Mouse (Mus musculus) monocyte, adult 2 months (primary cell): ENCODE data around the gene Fam149b.
A peak's percentile ranks its signal among the peaks of the same experiment; 100 is the strongest.

Experiments used
- DNase-seq, 2 experiments: peaks; one replicate each; pipeline ENCODE4 v3.0.0; 2022; ENCODE audit warnings: low spot score in 2 of 2, low read depth in 1 of 2

The Fam149b gene

DNA sequence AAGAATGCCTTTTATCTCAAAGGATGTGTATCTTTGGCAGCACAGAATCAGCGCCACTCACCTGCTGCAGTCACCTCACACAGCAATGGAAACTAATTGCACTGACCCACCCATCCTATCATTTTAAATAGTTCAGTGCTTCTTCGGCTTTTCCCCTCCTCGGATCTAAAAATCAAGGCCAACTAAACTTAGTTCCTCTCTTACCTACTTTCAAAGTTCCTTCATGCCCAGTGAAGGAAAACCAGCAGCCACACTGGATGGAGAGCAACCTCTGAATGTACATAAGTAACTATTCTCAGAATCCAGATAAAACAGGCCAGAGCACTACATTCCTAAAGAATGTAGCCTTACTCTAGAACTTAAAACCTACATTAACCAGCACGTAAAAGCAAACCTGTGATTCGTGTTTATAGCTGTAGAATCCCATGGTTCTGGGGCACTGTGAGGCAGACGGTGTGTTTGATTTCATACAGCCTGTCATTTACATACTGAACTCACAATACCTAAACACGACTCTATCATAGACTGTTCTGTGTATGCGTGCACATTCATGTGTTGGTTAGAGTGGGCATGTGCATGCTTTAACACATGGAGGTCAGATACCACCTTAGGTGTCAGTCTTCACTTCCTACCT lies 41.6 kb downstream of the Fam149b start:
- DNase-seq: no peak

DNA sequence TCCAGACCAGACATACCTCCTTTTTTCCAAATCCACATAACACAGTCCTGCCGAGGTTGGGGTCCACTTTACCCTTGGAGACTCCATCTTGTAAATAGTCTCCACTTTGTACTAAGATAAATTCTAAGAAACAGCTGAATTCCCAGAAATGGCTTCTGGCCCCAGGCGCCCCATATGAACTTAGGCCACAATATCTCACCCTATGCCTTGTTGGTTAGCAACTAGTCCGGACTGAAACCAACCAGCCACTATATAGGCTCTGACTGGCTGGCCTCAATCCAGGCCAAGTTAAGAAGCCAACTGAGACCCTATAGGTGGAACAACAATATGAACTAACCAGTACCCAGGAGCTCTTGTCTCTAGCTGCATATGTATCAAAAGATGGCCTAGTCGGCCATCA lies 44.4 kb downstream of the Fam149b start:
- no peak for DNase-seq

DNA sequence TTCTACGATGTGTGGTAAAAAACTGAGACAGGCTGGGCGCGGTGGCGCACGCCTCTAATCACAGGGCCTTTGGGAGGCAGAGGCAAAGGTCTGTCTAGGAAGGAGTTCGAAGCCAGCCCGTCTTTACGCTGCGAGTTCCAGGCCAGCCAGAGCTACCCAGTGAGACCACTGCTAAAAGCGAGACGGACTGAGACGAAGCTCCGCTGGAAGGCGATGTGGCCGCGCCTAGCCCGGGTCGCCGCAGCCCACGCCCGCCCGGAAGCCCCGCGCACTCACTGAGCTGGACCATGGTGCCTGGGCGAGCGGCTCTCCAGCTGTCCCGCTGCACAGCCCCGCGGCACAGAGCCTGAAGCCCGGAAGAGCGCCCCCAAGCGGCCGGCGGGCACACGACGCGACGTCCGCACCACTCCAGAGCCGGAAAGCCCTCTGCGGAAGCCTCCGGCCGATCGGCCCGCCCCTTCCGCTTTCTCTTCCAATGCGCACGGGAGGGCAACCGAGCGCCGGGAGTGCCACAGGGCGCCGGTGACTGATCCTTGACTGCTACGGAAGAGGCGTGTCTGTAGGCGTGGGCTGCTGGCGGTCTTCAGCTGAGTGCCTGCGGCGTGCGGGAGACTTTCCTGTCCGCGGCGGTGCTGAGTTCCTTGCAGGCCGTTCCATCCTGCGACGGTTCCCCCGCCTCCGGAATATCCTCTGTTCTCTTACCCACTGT lies 45.4 kb downstream of the Fam149b start, which contains the start of gene Mrps16:
TSS of gene Mrps16 (minus strand) at position 430 of the 709 bp plus-strand sequence.
- DNase-seq: peak; percentile 86 to 87

DNA sequence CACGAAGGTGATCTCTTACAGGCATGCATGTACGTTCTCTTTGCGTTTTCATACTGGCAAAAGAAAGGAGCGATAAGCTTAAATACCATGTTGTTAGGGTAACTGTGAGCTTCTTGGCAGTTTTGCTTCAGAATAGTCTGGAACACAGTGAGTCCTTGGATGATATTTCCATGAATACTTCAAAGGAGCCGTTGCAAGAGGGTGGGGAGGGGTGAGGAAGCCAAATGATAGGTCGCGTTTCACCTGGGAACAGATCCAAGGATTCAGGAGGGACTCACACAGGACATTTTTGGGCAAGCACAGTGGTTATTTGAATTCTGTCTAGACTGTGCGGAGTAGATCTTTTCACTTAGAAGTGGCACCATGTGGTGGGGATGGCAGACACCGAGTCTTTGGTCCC lies 49.3 kb downstream of the Fam149b start:
- no peak for DNase-seq

DNA sequence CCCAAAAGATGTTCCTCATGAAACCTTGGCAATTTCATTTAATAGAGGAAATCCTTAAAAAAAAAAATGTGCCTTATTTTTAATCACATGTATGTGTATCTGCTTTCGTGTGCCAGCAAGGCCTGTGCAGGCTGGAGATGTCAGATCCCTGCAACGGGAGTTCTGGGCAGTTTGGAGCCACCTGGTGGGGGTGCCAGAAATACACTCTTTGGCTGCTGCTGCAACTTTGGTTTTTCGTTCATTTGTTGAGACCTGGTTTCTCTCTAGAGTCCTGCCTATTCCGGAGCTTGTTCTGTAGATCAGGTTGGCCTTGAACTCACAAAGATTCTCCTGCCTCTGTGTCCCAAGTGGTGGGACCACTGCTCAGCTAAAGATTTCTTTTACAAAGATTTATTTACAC lies 50.9 kb downstream of the Fam149b start:
- DNase-seq: no peak

DNA sequence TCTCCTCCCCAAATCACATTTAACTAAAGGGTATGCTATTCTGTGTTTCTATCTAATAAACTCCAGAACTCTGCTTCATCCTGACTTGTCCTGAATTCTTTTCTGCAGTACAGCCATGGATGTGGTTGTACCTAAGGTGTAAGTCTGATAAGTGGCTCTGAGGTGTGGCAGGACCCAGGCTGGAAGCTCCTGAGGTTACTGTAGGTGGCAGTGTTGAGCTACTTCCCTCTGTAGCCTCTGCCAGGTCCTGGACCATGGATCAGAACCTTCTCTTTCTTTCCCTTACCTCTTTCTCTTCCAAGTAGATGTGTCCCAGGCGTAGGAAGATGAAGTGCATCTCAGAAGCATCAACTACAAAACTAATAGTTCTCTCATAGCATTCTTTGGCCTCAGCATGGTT lies 52.1 kb downstream of the Fam149b start:
- no peak for DNase-seq

DNA sequence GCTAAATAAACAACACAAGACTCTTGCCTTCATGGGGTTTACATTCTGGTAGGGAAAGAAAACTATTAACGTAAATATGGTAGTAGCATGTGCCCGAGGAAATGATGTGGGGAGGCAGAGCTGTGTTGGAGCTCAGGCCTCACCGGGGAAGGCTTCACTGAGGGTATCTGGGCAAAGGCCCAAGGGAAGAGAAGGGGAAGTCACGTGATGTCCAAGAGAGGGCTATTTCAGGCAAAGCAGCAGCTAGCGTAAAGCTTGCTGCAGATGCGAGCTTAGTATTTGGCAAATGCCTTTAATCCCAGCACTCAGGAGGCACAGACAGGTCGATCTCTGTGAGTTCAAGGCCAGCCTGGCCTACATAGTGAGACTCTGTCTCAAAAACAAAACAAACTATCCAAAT lies 74.3 kb downstream of the Fam149b start:
- DNase-seq: no peak

DNA sequence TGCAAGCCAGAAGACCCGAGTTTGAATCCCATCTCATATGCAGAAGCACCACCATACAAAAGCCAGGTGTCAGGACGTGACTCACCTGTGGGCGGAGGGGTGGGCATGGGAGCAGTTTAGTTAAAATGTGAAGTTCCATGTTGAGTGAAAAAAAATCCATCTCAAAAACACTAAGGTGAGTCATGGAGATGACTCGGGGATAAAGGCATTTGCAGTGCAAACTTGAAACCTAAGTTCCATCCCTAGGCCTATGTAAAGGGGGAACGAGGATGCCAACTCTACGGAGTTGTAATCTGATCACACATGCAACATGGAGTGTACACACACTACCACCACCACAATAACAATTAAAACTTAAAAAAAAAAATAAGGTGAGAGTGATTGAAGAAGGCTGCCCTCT lies 75.1 kb downstream of the Fam149b start:
- no peak for DNase-seq

DNA sequence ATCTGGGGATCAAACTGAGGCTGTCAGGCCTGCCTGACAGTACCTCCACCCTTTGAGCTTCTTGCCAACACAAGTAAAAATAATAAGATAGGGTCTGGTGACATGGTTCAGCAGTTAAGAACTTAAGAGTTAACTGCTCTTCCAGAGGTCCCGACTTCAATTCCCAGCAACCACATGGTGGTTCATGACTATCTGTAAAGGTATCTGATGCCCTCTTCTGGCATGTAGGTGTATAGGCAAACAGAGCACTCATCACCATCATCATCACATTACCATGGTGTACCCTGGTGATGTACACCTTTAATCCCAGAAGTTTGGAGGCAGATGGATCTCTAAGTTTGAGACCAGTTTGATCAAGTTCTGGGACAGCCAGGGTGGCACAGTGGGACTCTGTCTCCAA lies 80.6 kb downstream of the Fam149b start:
- no peak for DNase-seq

DNA sequence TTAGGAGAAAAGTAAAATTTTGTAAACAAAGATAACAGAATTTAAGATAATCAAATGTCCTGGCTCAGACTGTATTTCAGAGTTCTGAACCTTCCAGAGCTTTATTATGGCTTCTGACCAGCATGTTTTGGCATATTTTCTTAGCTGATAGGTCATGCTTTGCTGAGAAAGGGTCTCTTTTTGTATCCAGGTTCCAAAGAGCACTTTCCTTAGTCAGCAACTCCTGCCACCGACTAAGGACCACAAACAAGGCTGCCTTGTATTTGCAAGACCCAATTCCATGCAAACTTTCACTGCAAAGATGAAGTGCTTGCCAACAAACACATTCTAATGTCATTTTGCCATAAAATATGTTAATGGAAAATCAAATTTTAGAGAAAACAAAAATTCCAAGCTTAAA lies 81.9 kb downstream of the Fam149b start:
- no peak for DNase-seq

DNA sequence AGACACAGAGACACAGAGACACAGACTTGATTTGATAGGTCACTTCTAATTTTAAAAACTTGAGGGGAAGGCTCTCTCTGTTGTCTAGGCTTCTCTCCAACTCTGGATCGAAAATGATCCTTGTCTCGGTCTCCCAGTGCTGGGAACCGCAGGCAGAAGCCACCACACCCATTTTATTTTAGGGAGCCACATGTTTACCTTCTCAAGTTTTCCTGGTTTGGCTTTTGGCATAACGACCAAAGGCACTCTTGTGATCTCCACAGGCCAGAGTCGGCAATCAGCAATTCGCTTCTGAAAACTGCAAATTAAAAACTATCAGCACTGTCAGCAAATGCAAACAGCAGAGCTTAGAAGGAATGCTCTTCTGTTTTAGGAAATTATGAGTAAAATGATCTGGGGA lies 83.8 kb downstream of the Fam149b start:
- DNase-seq: no peak

DNA sequence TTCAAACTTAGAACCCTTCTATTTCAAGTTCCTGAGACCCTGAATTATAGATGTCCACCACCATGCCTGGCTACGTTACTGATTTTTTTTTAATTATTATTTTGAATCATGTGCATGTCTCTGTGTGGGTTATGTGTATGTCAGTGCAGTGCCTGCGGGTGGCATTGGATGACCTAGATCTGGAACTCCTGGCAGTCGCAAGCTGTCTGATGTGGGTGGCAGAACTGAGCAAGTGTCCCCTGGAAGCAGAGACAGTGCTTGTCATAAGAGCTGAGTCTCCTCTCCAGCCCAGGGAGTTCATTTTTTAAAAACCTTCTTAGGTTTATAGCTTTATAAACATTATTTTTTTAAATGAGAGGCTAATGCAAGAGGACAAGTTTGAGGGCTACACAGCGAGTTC lies 84.5 kb downstream of the Fam149b start:
- DNase-seq: no peak
